Mouse (Mus musculus): ENCODE data around the gene Apopt1. TPM values are rescaled to one million over a fixed set of nuclear protein-coding genes. Genes with fewer than 3 reads are reported as not detected.

Gene Apopt1
- polyA plus RNA-seq, 1 experiment from 2014 or later, result 56.2 TPM

- Histone ChIP-seq H3K9ac (no peak overlapping the region), H3K4me1 (no peaks in the 10 kb centered on the region), H3K4me3 (no peak overlapping the region), H3K27me3 (no peaks in the 10 kb centered on the region), H3K27ac (no peak overlapping the region), H3K9me3 (replicated peaks) (no peaks in the 10 kb centered on the region), H3K36me3 (ENCODE audit: poor library complexity, severe bottlenecking) (0 out of 2 replicates have a peak, but pooled peaks cover 2% of the 10 kb centered on the region), H3K4me2 (no peak overlapping the region)
- no peak for ATAC-seq
- 7% methylated on average over 3 of the region's 3 CpGs for WGBS
Observed at GRCm38 (mm10) chr12:111738754-111739153, 25.7 kb downstream of the Apopt1 start.

- H3K27ac ChIP-seq, result no peak overlapping the region
- H3K4me2 ChIP-seq, result no peak overlapping the region
- no peaks in the 10 kb centered on the region for H3K9me3 ChIP-seq (replicated peaks)
- 0 out of 2 replicates have a peak, but pooled peaks cover 2% of the 10 kb centered on the region for H3K36me3 ChIP-seq (ENCODE audit: poor library complexity, severe bottlenecking)
- 87% methylated on average over 8 of the region's 8 CpGs for WGBS
- no peak for ATAC-seq
- H3K9ac ChIP-seq, result no peak overlapping the region
- no peak overlapping the region for H3K4me3 ChIP-seq
- peaks cover 3% of the 10 kb centered on the region; the same call in 1 of the 2 replicates for H3K4me1 ChIP-seq
- no peaks in the 10 kb centered on the region for H3K27me3 ChIP-seq
Observed at GRCm38 (mm10) chr12:111741338-111741737, 28.3 kb downstream of the Apopt1 start.

GRCm38 (mm10) chr12:111743419-111743818 lies 30.4 kb downstream of the Apopt1 start:
- Histone ChIP-seq H3K4me3 (no peak overlapping the region), H3K4me2 (no peak overlapping the region), H3K36me3 (ENCODE audit: poor library complexity, severe bottlenecking) (0 out of 2 replicates have a peak, but pooled peaks cover 2% of the 10 kb centered on the region), H3K27ac (no peak overlapping the region), H3K9me3 (replicated peaks) (no peaks in the 10 kb centered on the region), H3K9ac (no peak overlapping the region), H3K4me1 (peaks cover 3% of the 10 kb centered on the region; the same call in 1 of the 2 replicates), H3K27me3 (no peaks in the 10 kb centered on the region)
- WGBS, result 78% methylated on average over 2 of the region's 2 CpGs
- no peak for ATAC-seq

- no peak for ATAC-seq
- Histone ChIP-seq H3K4me3 (no peak overlapping the region), H3K4me2 (no peak overlapping the region), H3K9me3 (replicated peaks) (no peaks in the 10 kb centered on the region), H3K27me3 (no peaks in the 10 kb centered on the region), H3K4me1 (peaks cover 3% of the 10 kb centered on the region; the same call in 1 of the 2 replicates), H3K27ac (no peak overlapping the region), H3K9ac (peak overlapping the region; percentile 27; the same call in 1 of the 2 replicates), H3K36me3 (ENCODE audit: poor library complexity, severe bottlenecking) (0 out of 2 replicates have a peak, but pooled peaks cover 2% of the 10 kb centered on the region)
- WGBS, result 72% methylated on average over 11 of the region's 11 CpGs
Observed at GRCm38 (mm10) chr12:111743981-111744423, 30.9 kb downstream of the Apopt1 start.

GRCm38 (mm10) chr12:111745274-111745673 lies 32.2 kb downstream of the Apopt1 start:
- 88% methylated on average over 6 of the region's 6 CpGs for WGBS
- Histone ChIP-seq H3K4me2 (no peak overlapping the region), H3K4me1 (peaks cover 3% of the 10 kb centered on the region; the same call in 1 of the 2 replicates), H3K27ac (no peak overlapping the region), H3K27me3 (no peaks in the 10 kb centered on the region), H3K9me3 (replicated peaks) (no peaks in the 10 kb centered on the region), H3K9ac (no peak overlapping the region), H3K4me3 (no peak overlapping the region), H3K36me3 (ENCODE audit: poor library complexity, severe bottlenecking) (0 out of 2 replicates have a peak, but pooled peaks cover 2% of the 10 kb centered on the region)
- ATAC-seq, result no peak

GRCm38 (mm10) chr12:111746091-111746490 lies 33.0 kb downstream of the Apopt1 start:
- Histone ChIP-seq H3K4me1 (peaks cover 3% of the 10 kb centered on the region; the same call in 1 of the 2 replicates), H3K9ac (no peak overlapping the region), H3K27ac (no peak overlapping the region), H3K4me3 (no peak overlapping the region), H3K4me2 (no peak overlapping the region), H3K27me3 (no peaks in the 10 kb centered on the region), H3K9me3 (replicated peaks) (no peaks in the 10 kb centered on the region), H3K36me3 (ENCODE audit: poor library complexity, severe bottlenecking) (0 out of 2 replicates have a peak, but pooled peaks cover 2% of the 10 kb centered on the region)
- WGBS, result 81% methylated on average over 5 of the region's 5 CpGs
- no peak for ATAC-seq

GRCm38 (mm10) chr12:111747421-111747820 lies 34.4 kb downstream of the Apopt1 start:
- peaks cover 3% of the 10 kb centered on the region; the same call in 1 of the 2 replicates for H3K4me1 ChIP-seq
- no peak overlapping the region for H3K4me3 ChIP-seq
- no peaks in the 10 kb centered on the region for H3K27me3 ChIP-seq
- no peak overlapping the region for H3K9ac ChIP-seq
- no peaks in the 10 kb centered on the region for H3K9me3 ChIP-seq (replicated peaks)
- WGBS, result 81% methylated on average over 7 of the region's 7 CpGs
- no peak for ATAC-seq
- no peak overlapping the region for H3K27ac ChIP-seq
- 0 out of 2 replicates have a peak, but pooled peaks cover 2% of the 10 kb centered on the region for H3K36me3 ChIP-seq (ENCODE audit: poor library complexity, severe bottlenecking)
- H3K4me2 ChIP-seq, result no peak overlapping the region

- 99% methylated on average over 3 of the region's 3 CpGs for WGBS
- no peaks in the 10 kb centered on the region for H3K9me3 ChIP-seq (replicated peaks)
Observed at GRCm38 (mm10) chr12:111750739-111751138, 37.7 kb downstream of the Apopt1 start.

GRCm38 (mm10) chr12:111752491-111752890 lies 39.4 kb downstream of the Apopt1 start:
- Histone ChIP-seq H3K4me2 (no peak overlapping the region), H3K27me3 (no peaks in the 10 kb centered on the region), H3K9me3 (replicated peaks) (no peaks in the 10 kb centered on the region), H3K4me3 (no peak overlapping the region), H3K36me3 (ENCODE audit: poor library complexity, severe bottlenecking) (no peaks in the 10 kb centered on the region), H3K4me1 (no peaks in the 10 kb centered on the region), H3K27ac (no peak overlapping the region), H3K9ac (no peak overlapping the region)
- no peak for ATAC-seq
- 87% methylated on average over 6 of the region's 6 CpGs for WGBS

More at GRCm38 (mm10) chr12:111750739-111751138, 37.7 kb downstream of the Apopt1 start:
- no peak overlapping the region for H3K27ac ChIP-seq
- H3K4me2 ChIP-seq, result no peak overlapping the region
- H3K4me3 ChIP-seq, result no peak overlapping the region
- H3K36me3 ChIP-seq (ENCODE audit: poor library complexity, severe bottlenecking), result no peaks in the 10 kb centered on the region
- ATAC-seq, result no peak
- no peak overlapping the region for H3K9ac ChIP-seq
- no peaks in the 10 kb centered on the region for H3K27me3 ChIP-seq
- H3K4me1 ChIP-seq, result no peaks in the 10 kb centered on the region

GRCm38 (mm10) chr12:111753347-111753746 lies 40.3 kb downstream of the Apopt1 start:
- Histone ChIP-seq H3K4me3 (no peak overlapping the region), H3K9ac (no peak overlapping the region), H3K36me3 (ENCODE audit: poor library complexity, severe bottlenecking) (no peaks in the 10 kb centered on the region), H3K27me3 (no peaks in the 10 kb centered on the region), H3K27ac (no peak overlapping the region), H3K4me1 (peaks cover 6% of the 10 kb centered on the region), H3K4me2 (no peak overlapping the region), H3K9me3 (replicated peaks) (no peaks in the 10 kb centered on the region)
- 72% methylated on average over 9 of the region's 9 CpGs for WGBS
- no peak for ATAC-seq

- H3K4me2 ChIP-seq, result no peak overlapping the region
Observed at GRCm38 (mm10) chr12:111754710-111755109, 41.6 kb downstream of the Apopt1 start.

GRCm38 (mm10) chr12:111755231-111755630 lies 42.2 kb downstream of the Apopt1 start:
- 61% methylated on average over 2 of the region's 2 CpGs for WGBS

More at GRCm38 (mm10) chr12:111754710-111755109, 41.6 kb downstream of the Apopt1 start:
- no peak overlapping the region for H3K27ac ChIP-seq
- no peaks in the 10 kb centered on the region for H3K9me3 ChIP-seq (replicated peaks)
- no peak overlapping the region for H3K9ac ChIP-seq
- no peak overlapping the region for H3K4me3 ChIP-seq
- H3K36me3 ChIP-seq (ENCODE audit: poor library complexity, severe bottlenecking), result no peaks in the 10 kb centered on the region
- peaks cover 11% of the 10 kb centered on the region for H3K4me1 ChIP-seq
- H3K27me3 ChIP-seq, result no peaks in the 10 kb centered on the region
- ATAC-seq, result no peak

More at GRCm38 (mm10) chr12:111755231-111755630, 42.2 kb downstream of the Apopt1 start:
- no peaks in the 10 kb centered on the region for H3K9me3 ChIP-seq (replicated peaks)
- ATAC-seq, result no peak
- peaks cover 17% of the 10 kb centered on the region for H3K4me1 ChIP-seq
- no peak overlapping the region for H3K9ac ChIP-seq
- H3K27ac ChIP-seq, result no peak overlapping the region
- H3K36me3 ChIP-seq (ENCODE audit: poor library complexity, severe bottlenecking), result no peaks in the 10 kb centered on the region
- H3K4me2 ChIP-seq, result no peak overlapping the region
- H3K27me3 ChIP-seq, result no peaks in the 10 kb centered on the region
- H3K4me3 ChIP-seq, result no peak overlapping the region
